Mouse (Mus musculus) limb, embryonic 12.5 days (tissue): ENCODE results near the gene Tbx5. TPM values are rescaled to one million over a fixed set of nuclear protein-coding genes. Genes with fewer than 3 reads are reported as not detected.
A peak's percentile ranks its signal among the peaks of the same experiment; 100 is the strongest.

Experiments used
- ATAC-seq: fragments of 200-750 bp; cut with Nextera tagmentation; 2 replicates; pipeline ENCODE4 v1.8.0; 2017; ENCODE audit warnings: low read depth, moderate TSS enrichment; ENCODE audit not compliant: insufficient number of reproducible peaks, insufficient read depth, low FRiP score, low TSS enrichment
- H3K27ac ChIP-seq: fragments of 300-500 bp; sonication (generic); 2 replicates; pipeline ENCODE4 v1.5.1; 2016; ENCODE audit warnings: mild to moderate bottlenecking, moderate library complexity
- H3K27me3 ChIP-seq: fragments of 300-500 bp; sonication (generic); 2 replicates; pipeline ENCODE4 v1.6.1; 2016; ENCODE audit warnings: mild to moderate bottlenecking, moderate library complexity
- H3K36me3 ChIP-seq: fragments of 300-500 bp; sonication (generic); 2 replicates; pipeline ENCODE4 v1.6.1; 2016; ENCODE audit warnings: mild to moderate bottlenecking, moderate library complexity
- H3K4me1 ChIP-seq: fragments of 300-500 bp; sonication (generic); replicated peaks from 2 replicates; pipeline ENCODE4 v1.6.1; 2016
- H3K4me2 ChIP-seq: fragments of 300-500 bp; sonication (generic); 2 replicates; pipeline ENCODE4 v1.6.1; 2016; ENCODE audit warnings: mild to moderate bottlenecking, moderate library complexity
- H3K4me3 ChIP-seq: fragments of 300-500 bp; sonication (generic); replicated peaks from 2 replicates; pipeline ENCODE4 v1.5.1; 2016; ENCODE audit warnings: mild to moderate bottlenecking
- H3K9ac ChIP-seq: fragments of 300-500 bp; sonication (generic); replicated peaks from 2 replicates; pipeline ENCODE4 v1.6.1; 2016; ENCODE audit warnings: mild to moderate bottlenecking, moderate library complexity
- H3K9me3 ChIP-seq: fragments of 300-500 bp; sonication (generic); 2 replicates; pipeline ENCODE4 v1.6.1; 2016; ENCODE audit warnings: mild to moderate bottlenecking, moderate library complexity
- WGBS: fragments of 180-500 bp; shearing (Covaris S2); methylation state at CpG from one replicate; pipeline ENCODE4 v1.1.7; 2016; 5-methylcytosine and 5-hydroxymethylcytosine counted together
- polyA plus RNA-seq: library from polyadenylated mRNA; unstranded; fragments of >200 nt; fragmentation: Nextera tagmentation; extraction: Ambion mirVana; gene quantifications from 2 replicates; pipeline ENCODE4 v1.2.1, GENCODE M21; 2016

Gene Tbx5
- polyA plus RNA-seq, 1 experiment from 2014 or later, result 35.6 TPM

DNA sequence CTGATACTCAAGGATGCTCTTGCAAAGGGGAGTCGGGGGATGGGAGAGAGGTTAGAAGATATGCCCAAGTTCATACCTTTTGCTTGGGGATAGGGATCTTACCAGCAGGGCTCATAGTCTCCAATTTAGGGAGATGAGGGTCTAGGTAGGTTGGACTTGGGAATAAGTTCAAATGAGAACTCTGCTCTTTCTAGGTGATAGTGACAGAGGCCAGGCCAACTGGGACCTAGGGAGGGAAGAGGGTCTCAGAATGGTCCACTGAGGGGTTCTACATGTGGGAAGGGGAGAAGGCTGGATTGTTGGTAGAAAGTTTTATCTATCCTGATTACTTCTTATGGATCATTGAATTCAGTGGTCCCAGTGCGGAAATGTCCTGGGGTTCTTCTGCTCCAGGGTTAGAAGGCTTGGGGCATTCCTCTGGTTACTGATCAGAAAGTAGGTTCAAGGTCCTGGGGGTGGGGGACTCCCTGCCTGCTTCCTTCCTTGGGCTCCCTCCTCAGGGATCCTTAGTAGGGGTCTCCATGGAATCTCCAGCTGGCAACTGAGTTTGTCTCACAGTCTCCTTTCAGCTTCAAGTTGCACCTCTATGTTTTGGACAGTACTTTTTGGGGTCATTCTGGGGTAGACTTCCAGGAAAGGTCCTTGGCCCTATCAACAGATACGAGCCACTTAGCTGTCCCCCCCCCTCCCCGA, 10.4 kb downstream of the Tbx5 start:
- peak overlapping the region; percentile 68 for H3K4me2 ChIP-seq
- peaks cover 56% of the 10 kb centered on the region for H3K4me1 ChIP-seq
- peaks cover 88% of the 10 kb centered on the region for H3K27me3 ChIP-seq
- peaks cover 36% of the 10 kb centered on the region for H3K36me3 ChIP-seq
- peak overlapping the region; percentile 36 for H3K4me3 ChIP-seq
- no peaks in the 10 kb centered on the region for H3K9me3 ChIP-seq
- WGBS, result 10% methylated on average over 4 of the region's 4 CpGs
- no peak for ATAC-seq
- peak overlapping the region; percentile 91 for H3K27ac ChIP-seq
- peak overlapping the region; percentile 80 for H3K9ac ChIP-seq

DNA sequence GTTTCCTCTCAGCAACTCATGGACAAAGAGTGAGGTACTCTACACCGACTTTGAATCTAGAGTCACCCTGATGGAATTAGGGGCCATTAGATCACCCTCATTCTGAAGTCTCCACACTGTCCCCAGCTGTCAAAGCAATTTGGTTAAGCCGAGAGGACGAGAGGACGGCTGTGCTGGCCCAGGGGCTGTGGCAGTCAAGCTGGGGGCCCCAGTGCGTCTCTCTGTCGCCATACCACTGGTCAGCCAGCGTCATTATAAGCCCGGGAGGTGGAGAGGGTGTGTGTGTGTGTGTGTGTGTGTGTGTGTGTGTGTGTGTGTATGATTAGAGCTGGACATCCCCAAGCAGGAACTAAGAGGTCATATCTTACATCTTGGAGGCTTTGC, 10.9 kb downstream of the Tbx5 start:
- H3K9ac ChIP-seq, result peak overlapping the region; percentile 80
- H3K4me3 ChIP-seq, result peak overlapping the region; percentile 36
- peak overlapping the region; percentile 68 for H3K4me2 ChIP-seq
- no peak for ATAC-seq
- peaks cover 36% of the 10 kb centered on the region for H3K36me3 ChIP-seq
- H3K9me3 ChIP-seq, result no peaks in the 10 kb centered on the region
- H3K27ac ChIP-seq, result peak overlapping the region; percentile 91
- H3K27me3 ChIP-seq, result peaks cover 83% of the 10 kb centered on the region
- peaks cover 60% of the 10 kb centered on the region for H3K4me1 ChIP-seq
- WGBS, result 2% methylated on average over 8 of the region's 8 CpGs

DNA sequence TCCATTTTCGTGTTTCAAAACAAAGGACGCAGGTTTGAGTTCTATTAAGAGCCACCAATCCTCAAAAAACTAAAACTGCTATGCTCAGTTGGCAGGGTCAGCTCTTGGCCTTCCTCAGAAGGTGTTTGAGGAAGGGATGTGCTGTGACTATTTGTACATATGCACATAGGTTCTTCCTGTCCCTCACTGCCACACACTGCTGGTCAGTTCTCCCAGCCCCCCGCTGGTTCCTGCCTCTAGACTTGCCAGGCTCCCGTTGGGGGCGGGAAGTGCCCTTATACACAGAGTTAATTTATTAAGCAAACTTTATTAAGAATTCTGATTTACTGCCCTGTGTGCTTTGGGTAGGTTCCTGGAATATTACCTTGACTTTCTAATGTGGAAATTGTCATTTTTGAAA, 11.9 kb downstream of the Tbx5 start:
- Histone ChIP-seq H3K4me3 (peak overlapping the region; percentile 16; the same call in 1 of the 2 replicates), H3K9ac (peak overlapping the region; percentile 80; the same call in 1 of the 2 replicates), H3K4me2 (peak overlapping the region; percentile 68), H3K36me3 (peaks cover 43% of the 10 kb centered on the region), H3K4me1 (peaks cover 60% of the 10 kb centered on the region), H3K9me3 (no peaks in the 10 kb centered on the region), H3K27me3 (peaks cover 73% of the 10 kb centered on the region), H3K27ac (peak overlapping the region; percentile 91)
- no peak for ATAC-seq
- 3% methylated on average over 5 of the region's 5 CpGs for WGBS

DNA sequence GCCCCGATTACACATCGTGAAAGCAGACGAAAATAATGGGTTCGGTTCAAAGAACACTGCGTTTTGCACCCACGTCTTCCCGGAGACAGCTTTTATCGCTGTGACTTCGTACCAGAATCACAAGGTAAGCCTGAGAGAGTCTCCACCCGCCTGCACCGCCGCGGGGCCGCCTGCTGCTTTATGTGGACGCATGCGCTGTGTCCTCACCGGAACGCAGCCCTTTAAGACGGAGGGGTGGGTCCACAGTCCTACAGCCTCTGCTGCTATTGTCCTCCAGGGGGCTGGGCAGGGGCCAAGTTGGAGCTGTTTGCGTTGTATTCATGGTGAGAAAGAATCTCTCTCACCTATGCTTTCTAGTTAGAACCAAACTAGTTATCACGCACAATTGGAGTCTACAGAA, 12.5 kb downstream of the Tbx5 start:
- ATAC-seq, result no peak
- Histone ChIP-seq H3K27ac (peak overlapping the region; percentile 91), H3K4me2 (peak overlapping the region; percentile 68), H3K9ac (peak overlapping the region; percentile 24), H3K4me3 (peak overlapping the region; percentile 25), H3K36me3 (peaks cover 46% of the 10 kb centered on the region), H3K9me3 (no peaks in the 10 kb centered on the region), H3K4me1 (peaks cover 56% of the 10 kb centered on the region), H3K27me3 (peaks cover 67% of the 10 kb centered on the region)
- under 1% methylated on average over 21 of the region's 21 CpGs for WGBS

DNA sequence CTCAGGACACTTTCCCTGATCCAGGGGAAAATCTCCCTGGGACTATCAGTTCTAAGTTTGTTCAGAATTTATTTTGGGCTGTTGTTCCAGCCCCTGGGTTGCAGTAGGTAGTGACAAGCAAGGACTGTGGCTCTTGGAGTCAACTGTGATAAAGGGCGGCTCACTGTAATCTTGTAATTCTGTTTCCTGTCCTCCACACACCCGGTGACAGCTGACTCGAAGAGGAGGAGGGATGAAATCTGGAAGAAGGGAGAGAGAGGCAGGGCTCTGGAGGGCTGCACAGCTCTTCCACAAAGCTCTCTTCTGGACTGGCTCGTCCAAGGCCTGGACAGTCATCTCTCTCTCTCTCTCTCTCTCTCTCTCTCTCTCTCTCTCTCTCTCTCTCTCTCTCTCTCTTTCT, 24.6 kb downstream of the Tbx5 start:
- Histone ChIP-seq H3K36me3 (peaks cover 88% of the 10 kb centered on the region), H3K9ac (no peak overlapping the region), H3K27ac (no peak overlapping the region), H3K27me3 (peaks cover 44% of the 10 kb centered on the region), H3K4me1 (no peaks in the 10 kb centered on the region), H3K4me2 (no peak overlapping the region), H3K4me3 (no peak overlapping the region), H3K9me3 (no peaks in the 10 kb centered on the region)
- ATAC-seq, result no peak
- WGBS, result 53% methylated on average over 4 of the region's 4 CpGs

GRCm38 (mm10) chr5:119861301-119861700, 28.8 kb downstream of the Tbx5 start:
- H3K9ac ChIP-seq, result no peak overlapping the region
- 61% methylated on average over 5 of the region's 5 CpGs for WGBS
- H3K27ac ChIP-seq, result no peak overlapping the region
- peaks cover 76% of the 10 kb centered on the region for H3K36me3 ChIP-seq
- no peak overlapping the region for H3K4me3 ChIP-seq
- no peak for ATAC-seq
- peaks cover 32% of the 10 kb centered on the region for H3K27me3 ChIP-seq
- H3K9me3 ChIP-seq, result no peaks in the 10 kb centered on the region
- no peak overlapping the region for H3K4me2 ChIP-seq
- H3K4me1 ChIP-seq, result peaks cover 8% of the 10 kb centered on the region

- no peak overlapping the region for H3K27ac ChIP-seq
- H3K4me2 ChIP-seq, result no peak overlapping the region
- H3K36me3 ChIP-seq, result peaks cover 69% of the 10 kb centered on the region
- peaks cover 19% of the 10 kb centered on the region for H3K4me1 ChIP-seq
- no peaks in the 10 kb centered on the region for H3K9me3 ChIP-seq
- no peak overlapping the region for H3K4me3 ChIP-seq
- no peak overlapping the region for H3K9ac ChIP-seq
- peaks cover 30% of the 10 kb centered on the region for H3K27me3 ChIP-seq
- no peak for ATAC-seq
- 83% methylated on average over 5 of the region's 5 CpGs for WGBS
Measured at GRCm38 (mm10) chr5:119862431-119862830, 30.0 kb downstream of the Tbx5 start.

- Histone ChIP-seq H3K36me3 (peaks cover 74% of the 10 kb centered on the region), H3K9me3 (no peaks in the 10 kb centered on the region), H3K4me2 (peak overlapping the region; percentile 44), H3K27ac (peak overlapping the region; percentile 75), H3K4me1 (peaks cover 26% of the 10 kb centered on the region), H3K27me3 (peaks cover 13% of the 10 kb centered on the region; the same call in 1 of the 2 replicates), H3K4me3 (peak overlapping the region; percentile 19), H3K9ac (no peak overlapping the region)
- 21% methylated on average over 31 of the region's 31 CpGs for WGBS
- peak; percentile 75 for ATAC-seq
Measured at GRCm38 (mm10) chr5:119866277-119867235, 34.1 kb downstream of the Tbx5 start.

DNA sequence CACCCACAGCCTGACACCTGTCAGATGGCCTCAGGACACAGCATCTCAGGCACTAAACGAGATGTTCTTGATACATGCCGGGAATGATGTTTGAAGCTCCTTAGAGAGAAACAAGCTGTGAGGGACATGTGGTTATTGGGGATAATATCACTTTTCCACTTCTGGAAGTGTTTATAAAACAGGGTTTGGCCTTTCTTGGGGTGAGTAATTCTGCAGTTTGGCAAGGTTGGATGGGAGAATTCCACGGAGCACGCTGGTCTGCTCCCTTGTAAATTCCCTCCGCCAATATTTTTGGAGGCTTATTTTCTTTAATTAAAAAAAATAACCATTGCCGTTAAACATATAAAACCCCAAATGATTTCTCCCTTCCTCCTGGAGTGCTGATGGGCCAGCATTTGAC, 35.5 kb downstream of the Tbx5 start:
- Histone ChIP-seq H3K27ac (0 out of 2 replicates have a peak overlapping the region, but pooled peaks have one; percentile 75), H3K27me3 (peaks cover 13% of the 10 kb centered on the region; the same call in 1 of the 2 replicates), H3K4me2 (no peak overlapping the region), H3K4me3 (no peak overlapping the region), H3K9me3 (no peaks in the 10 kb centered on the region), H3K9ac (no peak overlapping the region), H3K36me3 (peaks cover 76% of the 10 kb centered on the region), H3K4me1 (peaks cover 26% of the 10 kb centered on the region)
- 70% methylated on average over 6 of the region's 6 CpGs for WGBS
- ATAC-seq, result no peak

- Histone ChIP-seq H3K4me3 (no peak overlapping the region), H3K27me3 (0 out of 2 replicates have a peak, but pooled peaks cover 10% of the 10 kb centered on the region), H3K36me3 (peaks cover 89% of the 10 kb centered on the region), H3K9ac (no peak overlapping the region), H3K4me2 (no peak overlapping the region), H3K27ac (no peak overlapping the region), H3K4me1 (no peaks in the 10 kb centered on the region), H3K9me3 (no peaks in the 10 kb centered on the region)
- no peak for ATAC-seq
- 16% methylated on average over 2 of the region's 2 CpGs for WGBS
Measured at GRCm38 (mm10) chr5:119875421-119875820, 43.0 kb downstream of the Tbx5 start.

DNA sequence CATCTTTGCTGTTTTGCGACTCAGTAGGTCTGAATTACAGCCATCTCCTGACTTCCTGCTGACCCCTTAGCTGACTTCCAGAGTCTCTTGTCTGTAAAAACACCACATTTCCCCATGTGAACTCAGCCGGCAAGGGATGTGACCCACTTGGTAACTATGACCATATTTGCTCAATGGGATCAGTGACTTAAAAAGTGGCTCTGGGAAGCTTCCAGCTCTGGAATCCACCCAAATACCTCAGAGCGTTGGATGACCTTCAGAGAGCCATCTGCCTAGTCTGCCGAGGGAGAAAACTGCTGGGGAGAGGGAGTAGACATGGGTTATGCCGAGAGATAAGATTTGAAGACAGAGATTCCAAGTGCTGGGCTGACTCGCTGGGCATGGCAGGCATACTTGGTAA, 44.7 kb downstream of the Tbx5 start:
- Histone ChIP-seq H3K27me3 (0 out of 2 replicates have a peak, but pooled peaks cover 10% of the 10 kb centered on the region), H3K9ac (no peak overlapping the region), H3K9me3 (no peaks in the 10 kb centered on the region), H3K4me1 (no peaks in the 10 kb centered on the region), H3K36me3 (peaks cover 91% of the 10 kb centered on the region), H3K4me2 (no peak overlapping the region), H3K27ac (no peak overlapping the region), H3K4me3 (no peak overlapping the region)
- no peak for ATAC-seq
- WGBS, result 81% methylated on average over 6 of the region's 6 CpGs
